Mouse (Mus musculus) cerebellum, postnatal 14 days (tissue): Measurements from ENCODE around the gene Tcl1b4.
"Not testable (repeated sequence)": the region's sequence is repeated elsewhere in the genome, so short reads cannot be mapped to it uniquely, and the experiment has no call there.

Experiments
- DNase-seq, 2 experiments: peaks; one replicate each; pipeline ENCODE4 v3.0.0; 2021; ENCODE audit warnings: mixed read lengths in 2 of 2

Tcl1b4 gene

DNA sequence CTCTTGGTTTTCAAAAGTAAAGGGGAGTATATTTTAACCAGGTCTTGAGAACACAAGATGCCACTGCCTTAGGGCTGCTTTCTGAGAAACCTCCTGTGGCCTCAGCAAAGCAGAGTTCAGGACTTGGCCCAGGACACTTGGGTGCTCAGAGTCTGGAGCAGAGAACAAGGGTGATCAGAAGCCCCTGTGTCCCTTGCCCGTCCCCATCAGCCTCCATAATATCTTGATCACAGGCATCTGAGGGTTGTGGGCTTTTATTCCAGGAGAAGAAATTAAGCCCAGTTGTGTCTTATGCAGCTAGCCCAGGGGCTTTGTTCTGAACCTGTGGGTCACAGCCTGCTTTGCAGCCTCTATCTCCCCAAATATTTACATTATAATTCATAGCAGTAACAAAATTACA lies at the start of gene Tcl1b4:
Tcl1b4 (plus strand) TSS at position 301 of the 400 bp plus-strand sequence.
- not testable (repeated sequence) for DNase-seq

DNA sequence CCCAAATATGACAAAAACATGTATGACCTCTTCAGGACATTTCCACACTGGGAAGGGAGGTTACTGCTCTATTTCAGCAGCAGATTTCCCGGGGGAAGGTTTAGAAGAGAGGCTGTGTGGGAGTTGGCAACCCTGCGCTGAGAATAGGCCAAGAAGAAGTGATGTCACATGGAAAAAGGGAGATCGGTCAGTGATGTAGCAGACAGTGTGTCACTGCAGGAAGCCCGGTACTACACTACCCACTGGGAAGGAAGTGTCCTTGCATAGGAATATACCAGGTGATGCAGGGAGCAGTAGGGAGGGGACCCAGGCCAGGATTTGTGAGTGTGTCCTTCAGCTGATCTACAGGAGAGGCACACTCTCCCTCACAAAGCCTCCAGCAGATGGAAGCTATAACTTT lies 46.5 kb upstream of the Tcl1b4 start:
- not testable (repeated sequence) for DNase-seq

DNA sequence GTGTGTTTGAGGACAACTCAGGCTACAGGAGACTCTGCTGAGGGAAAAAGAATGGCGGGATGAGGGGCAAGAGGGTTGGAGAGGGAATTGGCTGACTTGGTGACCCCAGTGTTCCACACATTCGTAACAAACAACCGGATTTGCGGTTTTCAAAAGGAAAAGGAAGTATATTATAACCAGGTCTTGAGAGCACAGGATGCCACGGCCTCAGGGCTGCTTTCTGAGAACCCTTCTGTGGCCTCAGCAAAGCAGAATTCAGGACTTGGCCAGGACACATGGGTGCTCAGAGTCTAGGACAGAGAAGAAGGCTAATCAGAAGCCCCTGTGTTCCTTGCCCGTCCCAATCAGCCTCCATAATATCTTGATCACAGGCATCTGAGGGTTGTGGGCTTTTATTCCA lies 42.9 kb upstream of the Tcl1b4 start:
- no peak for DNase-seq

DNA sequence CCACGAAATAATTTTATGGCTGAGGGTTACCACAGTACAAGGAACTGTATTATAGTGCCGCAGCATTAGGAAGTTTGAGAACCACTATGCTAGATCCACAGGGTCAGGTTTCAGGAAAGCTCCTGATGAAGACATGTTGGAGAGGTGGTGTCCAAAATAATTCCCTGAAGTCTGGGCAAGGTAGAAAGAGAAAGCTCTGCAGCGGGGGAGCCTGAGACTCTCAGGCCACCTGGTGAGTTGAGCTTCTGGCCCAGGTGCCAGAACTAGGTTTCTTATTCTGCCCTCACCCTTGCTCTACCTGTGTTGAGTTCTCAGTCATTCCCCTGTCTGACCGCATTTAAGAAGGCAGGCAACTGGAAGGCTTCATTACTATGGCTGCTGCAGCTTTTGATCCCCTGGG lies 42.4 kb upstream of the Tcl1b4 start, which contains the start of gene Tcl1b1:
Tcl1b1 (plus strand) TSS at position 301 of the 400 bp plus-strand sequence.
- no peak for DNase-seq

DNA sequence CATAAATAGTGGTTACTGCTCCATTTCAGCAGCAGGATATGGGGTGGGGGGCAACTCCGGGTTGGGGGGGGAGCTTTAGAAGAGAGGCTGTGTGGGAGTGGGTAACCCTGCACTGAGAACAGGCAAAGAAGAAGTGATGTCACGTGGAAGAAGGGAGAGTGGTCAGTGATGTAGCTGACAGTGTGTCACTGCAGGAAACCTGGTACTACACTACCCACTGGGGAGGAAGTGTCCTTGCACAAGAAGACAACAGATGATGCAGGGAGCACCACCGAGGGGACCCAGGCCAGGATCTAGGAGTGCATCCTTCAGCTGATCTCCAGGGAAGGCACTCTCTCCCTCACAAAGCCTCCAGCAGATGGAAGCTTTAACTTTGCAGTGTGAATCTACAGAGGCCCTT lies 35.0 kb upstream of the Tcl1b4 start:
- DNase-seq: no peak

DNA sequence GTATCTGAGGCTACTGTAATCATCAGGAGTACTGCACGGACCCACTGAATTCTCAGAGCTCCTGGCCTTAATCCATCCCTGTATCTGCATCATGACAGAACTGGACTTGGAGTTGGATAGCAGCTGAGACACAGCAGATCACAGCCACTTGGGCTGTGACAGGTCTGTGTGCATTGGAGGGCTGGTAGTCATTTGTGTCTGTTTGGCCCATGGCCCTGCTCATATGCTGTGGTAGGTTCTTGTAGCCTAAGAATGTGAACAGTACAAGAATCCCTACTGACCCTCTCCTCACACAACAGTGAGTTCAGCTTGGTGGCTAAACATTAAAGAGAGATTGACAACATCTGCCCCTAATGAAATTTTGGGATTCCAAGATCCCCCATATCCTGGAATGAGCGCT lies 28.4 kb upstream of the Tcl1b4 start:
- no peak for DNase-seq

DNA sequence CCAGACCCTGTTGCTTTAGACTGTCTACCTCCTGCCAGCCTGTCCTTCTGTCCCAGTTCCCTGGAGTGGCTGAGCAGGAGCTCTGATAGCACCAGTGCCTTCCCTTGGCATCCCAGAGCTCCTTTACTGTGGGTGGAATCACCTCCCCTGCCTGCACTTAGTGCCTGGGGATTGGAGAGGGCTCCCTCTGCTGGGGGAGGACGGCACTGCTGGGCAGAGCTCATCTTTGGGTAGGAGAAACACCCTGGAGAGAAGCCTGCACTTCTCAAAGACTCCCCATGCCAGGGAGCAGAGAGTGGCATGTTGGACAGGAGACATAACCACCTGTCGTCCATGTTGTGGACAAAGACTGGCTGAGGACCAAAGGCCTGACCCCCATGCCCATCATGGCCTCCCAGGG lies 27.4 kb upstream of the Tcl1b4 start:
- DNase-seq: peak; percentile 73 to 78

DNA sequence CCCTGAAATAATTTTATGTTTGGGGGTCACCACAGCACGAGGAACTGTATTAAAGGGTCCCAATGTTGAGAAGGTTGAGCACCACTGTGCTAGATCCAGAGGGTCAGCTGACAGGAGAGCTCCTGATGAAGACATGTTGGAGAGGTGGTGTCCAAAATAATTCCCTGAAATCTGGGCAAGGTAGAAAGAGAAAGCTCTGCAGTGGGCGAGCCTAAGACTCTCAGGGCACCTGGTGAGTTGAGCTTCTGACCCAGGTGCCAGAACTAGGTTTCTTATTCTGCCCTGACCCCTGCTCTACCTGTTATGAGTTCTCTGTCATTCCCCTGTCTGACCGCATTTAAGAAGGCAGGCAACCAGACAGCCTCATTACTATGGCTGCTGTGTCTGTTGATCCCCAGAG lies 25.7 kb upstream of the Tcl1b4 start, which contains the start of gene Tcl1b5:
Tcl1b5 (plus strand) TSS at position 301 of the 400 bp plus-strand sequence.
- not testable (repeated sequence) for DNase-seq

DNA sequence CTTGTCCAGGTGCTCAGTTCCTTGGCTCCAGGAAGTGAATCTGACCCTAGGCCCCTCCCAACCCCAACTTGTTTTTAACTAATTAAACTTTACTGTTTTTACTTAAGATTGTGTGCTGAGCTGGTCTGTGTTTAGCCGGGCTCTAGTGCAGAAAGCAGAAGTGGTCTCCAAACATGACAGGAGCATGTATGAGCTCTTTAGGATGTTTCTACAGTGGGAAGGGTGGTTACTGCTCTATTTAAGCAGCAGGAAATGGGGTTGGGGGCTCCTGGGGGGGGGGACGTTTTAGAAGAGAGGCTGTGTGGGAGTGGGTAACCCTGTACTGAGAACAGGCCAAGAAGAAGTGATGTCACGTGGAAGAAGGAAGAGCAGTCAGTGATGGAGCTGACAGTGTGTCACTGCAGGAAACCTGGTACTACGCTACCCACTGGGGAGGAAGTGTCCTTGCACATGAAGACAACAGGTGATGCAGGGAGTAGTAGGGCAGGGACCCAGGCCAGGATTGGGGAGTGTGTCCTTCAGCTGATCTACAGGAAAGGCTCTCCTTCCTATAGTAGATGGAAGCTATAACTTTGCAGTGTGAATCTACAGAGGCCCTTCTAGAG lies 20.6 kb upstream of the Tcl1b4 start:
- not testable (repeated sequence) for DNase-seq

DNA sequence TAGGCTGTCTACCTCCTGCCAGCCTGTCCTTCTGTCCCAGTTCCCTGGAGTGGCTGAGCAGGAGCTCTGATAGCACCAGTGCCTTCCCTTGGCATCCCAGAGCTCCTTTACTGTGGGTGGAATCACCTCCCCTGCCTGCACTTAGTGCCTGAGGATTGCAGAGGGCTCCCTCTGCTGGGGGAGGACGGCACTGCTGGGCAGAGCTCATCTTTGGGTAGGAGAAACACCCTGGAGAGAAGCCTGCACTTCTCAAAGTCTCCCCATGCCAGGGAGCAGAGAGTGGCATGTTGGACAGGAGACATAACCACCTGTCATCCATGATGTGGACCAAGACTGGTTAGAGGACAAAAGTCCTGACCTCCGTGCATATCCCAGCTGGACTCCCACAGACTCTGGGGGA lies 12.8 kb upstream of the Tcl1b4 start:
- peak; percentile 42 to 51 for DNase-seq

DNA sequence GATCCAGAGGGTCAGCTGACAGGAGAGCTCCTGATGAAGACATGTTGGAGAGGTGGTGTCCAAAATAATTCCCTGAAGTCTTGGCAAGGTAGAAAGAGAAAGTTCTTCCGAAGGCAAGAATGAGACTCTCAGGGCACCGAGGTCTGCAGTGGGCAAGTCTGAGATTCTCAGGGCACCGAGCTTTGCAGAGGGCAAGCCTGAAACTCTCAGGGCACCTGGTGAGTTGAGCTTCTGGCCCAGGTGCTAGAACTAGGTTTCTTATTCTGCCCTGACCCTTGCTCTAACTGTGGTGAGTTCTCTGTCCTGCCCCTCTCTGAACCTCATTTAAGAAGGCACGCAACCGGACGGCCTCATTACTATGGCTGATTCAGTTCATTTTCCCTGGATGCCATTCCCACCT lies 11.0 kb upstream of the Tcl1b4 start, which contains the start of gene Tcl1b3:
Tcl1b3 (plus strand) TSS at position 301 of the 400 bp plus-strand sequence.
- not testable (repeated sequence) for DNase-seq

DNA sequence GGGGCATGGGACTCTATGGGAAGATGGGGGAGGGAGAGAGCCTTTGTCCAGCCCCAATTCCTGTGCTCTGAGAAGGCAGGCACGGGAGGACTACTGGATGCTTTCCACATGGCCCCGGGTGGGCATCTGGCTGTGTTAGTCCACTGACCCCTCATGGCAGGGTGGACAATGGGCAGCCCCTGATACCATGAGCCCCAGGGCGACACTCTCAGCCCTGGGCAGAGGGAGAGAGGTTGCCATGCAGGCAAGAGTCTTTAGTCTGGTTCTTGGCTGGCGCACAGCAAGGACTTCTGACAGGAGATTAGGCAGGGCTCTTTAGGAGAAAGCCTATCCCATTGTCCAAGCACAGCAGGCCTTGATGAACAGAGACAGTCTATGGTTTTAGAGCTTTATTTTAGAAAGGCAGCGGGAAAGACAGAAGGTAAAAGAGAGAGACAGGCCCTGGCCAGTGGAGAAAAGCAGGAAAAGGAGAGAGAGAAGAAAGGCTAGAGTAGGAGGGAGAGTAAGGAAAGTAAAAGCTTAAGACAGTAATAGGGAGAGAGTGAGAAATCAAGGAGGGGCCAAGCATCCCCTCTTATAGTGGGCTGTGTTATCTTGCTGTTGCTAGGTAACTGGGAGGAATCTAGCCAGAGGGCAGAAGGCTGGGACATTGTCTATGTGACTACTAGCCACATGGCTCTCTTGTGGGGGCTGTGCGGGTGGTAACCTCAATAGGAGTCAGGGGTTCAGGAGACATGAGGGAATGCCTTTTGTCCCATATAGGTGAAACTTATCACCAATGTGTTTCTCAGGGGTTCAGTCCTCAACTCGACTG lies 1.9 kb upstream of the Tcl1b4 start:
- not testable (repeated sequence) for DNase-seq

DNA sequence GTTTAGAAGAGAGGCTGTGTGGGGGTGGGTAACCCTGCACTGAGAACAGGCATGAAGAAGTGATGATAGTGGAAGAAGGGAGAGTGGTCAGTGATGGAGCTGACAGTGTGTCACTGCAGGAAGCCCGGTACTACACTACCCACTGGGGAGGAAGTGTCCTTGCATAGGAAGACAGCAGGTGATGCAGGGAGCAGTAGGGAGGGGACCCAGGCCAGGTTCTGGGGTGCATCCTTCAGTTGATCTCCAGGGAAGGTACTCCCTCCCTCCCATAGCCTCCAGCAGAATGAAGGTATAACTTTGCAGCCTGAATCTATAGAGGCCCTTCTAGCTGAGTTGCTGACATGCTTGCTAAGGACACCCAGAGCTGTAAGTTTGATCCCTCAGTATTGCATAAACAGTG lies 5.3 kb downstream of the Tcl1b4 start:
- no peak for DNase-seq

DNA sequence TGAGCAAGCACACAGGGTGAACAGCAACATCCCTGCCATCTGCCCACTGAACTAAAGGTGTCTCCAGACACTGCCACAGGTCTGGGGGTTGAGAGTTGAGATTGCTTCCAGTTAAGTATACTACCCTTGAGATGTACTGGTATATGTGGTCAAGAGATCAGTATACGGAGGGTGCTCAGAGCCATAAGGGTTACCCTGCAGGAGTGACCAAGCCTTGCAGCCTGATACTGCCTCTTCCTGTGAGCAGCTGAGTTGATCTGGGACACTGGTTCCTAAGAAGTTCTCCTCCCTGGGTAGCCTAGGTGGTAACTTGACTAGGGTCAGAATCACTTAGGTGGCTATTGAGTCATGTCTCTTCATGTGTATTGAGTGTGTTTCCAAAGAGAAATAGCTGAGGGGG lies 6.7 kb downstream of the Tcl1b4 start:
- no peak for DNase-seq

DNA sequence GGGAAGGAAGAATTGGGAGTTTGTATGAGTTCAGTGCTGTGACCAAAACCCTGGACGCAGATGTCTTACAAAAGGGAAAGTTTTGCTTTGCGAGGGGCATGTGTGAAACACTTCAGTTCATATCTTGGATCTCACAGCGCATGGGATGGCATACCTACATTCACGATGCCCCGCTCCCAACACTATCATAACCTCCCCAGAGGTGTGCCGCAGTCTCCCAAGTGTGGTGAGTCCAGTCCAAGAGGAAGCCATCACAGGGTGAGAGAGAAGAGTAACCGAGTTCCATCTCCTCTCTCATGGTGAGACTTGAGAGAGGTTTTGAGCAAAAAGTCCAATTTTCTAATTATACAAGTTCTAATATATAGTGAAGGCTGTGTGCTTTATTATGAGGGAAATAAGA lies 7.5 kb downstream of the Tcl1b4 start:
- no peak for DNase-seq

DNA sequence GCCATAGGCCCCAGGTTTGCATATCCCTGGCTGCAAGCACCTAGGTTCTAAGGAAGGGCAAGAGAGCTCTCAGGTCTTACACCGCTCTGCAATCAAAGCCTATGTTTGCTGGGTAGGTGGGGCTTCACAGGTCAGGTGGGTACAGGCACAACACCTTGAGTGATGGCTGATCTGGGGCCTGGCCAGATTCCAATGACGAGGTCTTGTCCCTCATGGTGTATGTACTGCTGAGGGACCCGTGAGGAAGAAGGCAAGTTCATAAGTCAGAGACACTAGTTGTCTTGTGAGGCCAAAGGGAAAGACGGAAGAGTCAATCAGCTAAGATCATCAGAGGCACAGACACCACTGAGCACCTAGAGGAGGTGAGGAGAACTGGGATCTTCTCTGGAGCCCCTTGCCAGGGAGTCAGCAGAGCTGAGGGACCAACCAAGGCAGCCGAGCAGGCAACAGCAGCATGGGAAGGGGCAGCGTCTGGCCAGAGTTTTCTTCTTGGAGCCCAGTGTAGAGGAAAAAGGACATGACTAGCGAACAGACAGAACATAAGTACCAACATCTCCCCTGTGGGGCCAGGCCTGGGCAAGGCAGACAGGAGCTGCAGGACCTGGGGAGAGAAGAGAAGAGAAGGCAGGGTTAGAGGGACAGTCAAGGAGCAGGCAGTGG lies 15.5 kb downstream of the Tcl1b4 start:
- no peak for DNase-seq

DNA sequence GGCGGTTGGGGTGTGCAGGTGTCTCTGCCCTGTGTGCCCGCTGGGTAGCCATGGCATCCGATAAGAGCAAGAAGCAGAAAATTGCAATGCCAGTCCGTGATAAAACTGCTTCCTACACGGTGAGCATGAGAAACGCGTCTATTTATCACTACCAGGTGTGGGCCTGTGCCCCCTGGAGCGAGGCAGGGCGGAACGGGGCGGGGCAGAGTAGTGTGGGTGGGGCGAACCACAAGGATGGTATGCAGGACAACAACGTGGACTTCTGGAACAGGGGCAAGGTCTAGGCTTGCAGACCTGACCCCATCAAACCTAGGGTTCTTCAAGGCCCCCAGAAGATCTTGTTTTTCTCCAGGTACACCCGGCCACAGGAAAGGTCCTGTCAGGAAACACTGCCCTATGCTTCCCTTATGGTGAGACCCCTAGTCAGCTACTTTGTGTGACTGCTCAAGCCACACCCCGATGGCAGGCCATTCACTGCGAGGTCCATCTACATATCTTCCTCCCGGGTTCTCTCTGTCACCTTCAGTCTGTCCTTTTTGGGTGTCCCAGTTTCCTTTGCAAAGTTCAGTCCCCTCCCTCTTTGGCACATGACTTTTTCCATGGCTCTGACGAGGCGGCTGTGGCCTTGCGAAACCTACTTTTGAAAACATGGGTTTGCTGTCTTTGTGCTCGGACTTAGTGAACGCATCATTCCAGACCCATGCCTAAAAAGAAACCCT lies 21.0 kb downstream of the Tcl1b4 start, which contains the start of gene Tcl1:
Tcl1 (minus strand) TSS at position 193 of the 719 bp plus-strand sequence.
- DNase-seq: no peak

DNA sequence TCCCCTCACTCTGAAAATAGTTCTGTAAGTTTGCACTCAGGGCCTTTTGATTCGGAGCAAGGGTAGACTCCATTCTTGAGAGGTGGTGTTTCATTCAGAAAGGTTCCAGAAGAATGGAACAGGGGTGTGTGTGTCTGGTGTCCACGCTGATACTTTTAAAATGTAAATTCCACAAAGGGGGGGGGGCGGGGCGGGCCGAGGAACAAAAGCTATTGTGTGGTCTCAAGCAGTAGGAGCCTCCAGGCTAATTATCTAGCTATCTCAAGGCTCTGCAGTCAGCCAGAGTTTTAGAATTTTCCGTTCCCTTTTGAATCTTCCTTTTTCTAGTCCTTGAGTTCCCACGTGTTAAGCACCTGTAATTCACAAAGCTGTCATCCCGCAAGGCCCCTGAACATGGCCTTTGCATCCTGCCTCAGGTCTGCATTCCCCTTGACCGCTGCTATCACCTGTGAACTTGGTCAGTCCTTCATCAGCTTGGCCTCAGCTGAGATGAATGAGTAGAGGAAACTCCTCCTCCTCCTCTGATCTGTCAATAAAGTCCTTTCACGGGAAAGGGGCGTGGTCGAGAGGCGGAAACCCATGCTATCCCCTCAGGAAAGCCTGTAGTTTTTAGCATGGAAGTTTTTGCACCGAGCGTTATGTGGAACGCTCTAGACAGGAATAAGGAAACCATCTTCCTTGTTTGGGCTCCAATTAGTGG lies 23.0 kb downstream of the Tcl1b4 start:
- DNase-seq: no peak

DNA sequence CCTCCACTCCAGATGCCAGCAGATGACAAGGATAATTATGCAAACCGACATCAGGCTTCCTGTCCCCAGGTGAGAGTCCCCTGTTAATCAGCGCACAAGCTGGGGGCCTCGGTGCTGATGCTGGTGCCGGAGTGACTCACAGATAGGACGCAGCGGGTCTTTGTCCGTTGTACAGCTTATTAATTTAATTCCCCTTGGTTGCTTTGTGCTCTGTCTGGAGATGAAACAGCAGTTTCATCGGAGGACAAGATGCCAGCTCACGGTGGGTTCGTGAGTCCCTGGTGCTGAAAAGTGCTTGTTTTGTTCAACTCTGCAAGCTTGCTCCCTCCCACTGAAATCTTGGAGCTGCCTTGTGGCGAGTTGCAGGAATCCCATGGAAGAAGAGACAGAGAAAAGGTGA lies 32.6 kb downstream of the Tcl1b4 start:
- no peak for DNase-seq

DNA sequence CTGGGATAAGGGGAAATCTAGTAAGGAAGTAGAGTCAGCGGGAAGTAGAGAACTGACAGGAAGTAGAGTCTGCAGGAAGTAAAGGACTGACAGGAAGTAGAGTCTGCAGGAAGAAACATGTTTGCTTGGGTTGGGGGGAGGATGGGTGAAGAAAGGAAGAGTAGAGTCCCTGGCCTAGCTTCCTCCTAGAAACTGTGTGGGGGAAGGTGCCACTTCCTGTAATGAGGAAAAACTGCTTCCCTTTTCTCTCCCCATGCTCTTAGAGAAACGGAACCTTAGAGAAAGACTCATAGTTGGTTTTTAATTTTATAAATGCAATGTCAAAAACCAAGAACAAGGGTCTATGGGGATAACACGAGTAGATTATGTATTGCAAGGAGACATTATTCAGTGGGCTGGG lies 33.3 kb downstream of the Tcl1b4 start:
- DNase-seq: no peak

DNA sequence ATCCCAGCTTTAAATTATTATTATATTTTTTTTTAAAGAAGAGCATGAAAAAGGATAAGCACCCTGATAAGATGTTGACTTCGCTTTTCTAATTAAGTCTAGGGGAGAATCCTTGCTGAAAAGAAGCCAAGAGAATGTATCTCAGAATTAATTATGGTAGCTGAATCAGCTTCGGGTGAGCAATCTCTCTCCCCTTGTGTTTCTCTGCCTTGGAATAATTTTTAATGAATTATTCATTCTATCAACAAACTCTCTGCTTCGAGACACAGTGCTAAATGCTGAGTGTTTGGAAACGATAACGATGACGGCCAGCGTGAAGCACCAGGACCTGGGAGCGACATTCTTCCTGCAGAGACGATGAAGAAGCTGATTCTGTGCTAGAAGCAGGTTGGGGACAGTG lies 37.3 kb downstream of the Tcl1b4 start:
- DNase-seq: no peak

DNA sequence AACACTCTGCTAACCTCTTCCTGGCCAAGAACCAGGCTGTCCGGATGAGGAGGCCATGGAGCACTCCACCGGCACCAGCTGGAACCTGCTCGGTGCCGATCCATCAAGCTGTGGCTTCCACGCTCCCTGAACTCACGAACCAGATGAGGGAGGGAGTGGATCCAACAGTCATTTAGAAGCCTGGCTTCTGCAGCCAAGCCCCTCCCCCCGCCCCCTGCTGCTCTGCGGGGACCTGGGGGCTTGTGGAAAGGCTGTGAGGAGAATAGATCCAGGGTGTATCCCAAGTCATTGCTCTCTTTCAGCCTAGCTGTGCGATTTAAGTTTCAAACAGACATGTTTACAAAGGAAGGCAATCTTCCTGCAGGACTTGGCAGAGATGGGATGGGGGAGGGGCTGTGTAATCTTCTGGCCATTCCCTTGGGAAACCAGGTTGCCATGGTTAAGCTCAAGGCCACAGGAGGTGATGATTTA lies 47.0 kb downstream of the Tcl1b4 start:
- DNase-seq: peak; percentile 48 to 73
